Mouse (Mus musculus) lung, embryonic 15.5 days (tissue): ENCODE data around the gene Miga2. TPM values are rescaled to one million over a fixed set of nuclear protein-coding genes. Genes with fewer than 3 reads are reported as not detected.

Experiments used
- ATAC-seq: fragments of 200-750 bp; cut with Nextera tagmentation; 2 replicates; pipeline ENCODE4 v1.8.0; 2017; ENCODE audit warnings: moderate number of reproducible peaks, borderline replicate concordance; ENCODE audit not compliant: low FRiP score, low TSS enrichment; ENCODE audit errors: extremely low read depth
- H3K27ac ChIP-seq: fragments of 300-500 bp; sonication (generic); 2 replicates; pipeline ENCODE4 v1.5.1; 2015; ENCODE audit warnings: moderate library complexity, mild to moderate bottlenecking, inconsistent platforms
- H3K27me3 ChIP-seq: fragments of 300-500 bp; sonication (generic); 2 replicates; pipeline ENCODE4 v1.6.1; 2015; ENCODE audit warnings: inconsistent platforms
- H3K36me3 ChIP-seq: fragments of 300-500 bp; sonication (generic); 2 replicates; pipeline ENCODE4 v1.6.1; 2015; ENCODE audit warnings: inconsistent platforms
- H3K4me1 ChIP-seq: fragments of 300-500 bp; sonication (generic); 2 replicates; pipeline ENCODE4 v1.6.1; 2015; ENCODE audit warnings: inconsistent platforms
- H3K4me2 ChIP-seq: fragments of 300-500 bp; sonication (generic); 2 replicates; pipeline ENCODE4 v1.6.1; 2015; ENCODE audit warnings: inconsistent platforms, mild to moderate bottlenecking, moderate library complexity
- H3K4me3 ChIP-seq: fragments of 300-500 bp; sonication (generic); 2 replicates; pipeline ENCODE4 v1.5.1; 2015; ENCODE audit warnings: mild to moderate bottlenecking, inconsistent platforms
- H3K9ac ChIP-seq: fragments of 300-500 bp; sonication (generic); 2 replicates; pipeline ENCODE4 v1.6.1; 2015; ENCODE audit warnings: inconsistent platforms
- H3K9me3 ChIP-seq: fragments of 300-500 bp; sonication (generic); 2 replicates; pipeline ENCODE4 v1.6.1; 2016; ENCODE audit warnings: inconsistent platforms
- WGBS: fragments of 180-500 bp; shearing (Covaris S2); methylation state at CpG from one replicate; pipeline ENCODE4 v1.1.7; 2015; 5-methylcytosine and 5-hydroxymethylcytosine counted together
- polyA plus RNA-seq: library from polyadenylated mRNA; unstranded; fragments of >200 nt; fragmentation: Nextera tagmentation; extraction: Ambion mirVana; gene quantifications from 2 replicates; pipeline ENCODE4 v1.2.1, GENCODE M21; 2015

The Miga2 gene
- polyA plus RNA-seq, 1 experiment from 2014 or later, result 24.2 TPM

DNA sequence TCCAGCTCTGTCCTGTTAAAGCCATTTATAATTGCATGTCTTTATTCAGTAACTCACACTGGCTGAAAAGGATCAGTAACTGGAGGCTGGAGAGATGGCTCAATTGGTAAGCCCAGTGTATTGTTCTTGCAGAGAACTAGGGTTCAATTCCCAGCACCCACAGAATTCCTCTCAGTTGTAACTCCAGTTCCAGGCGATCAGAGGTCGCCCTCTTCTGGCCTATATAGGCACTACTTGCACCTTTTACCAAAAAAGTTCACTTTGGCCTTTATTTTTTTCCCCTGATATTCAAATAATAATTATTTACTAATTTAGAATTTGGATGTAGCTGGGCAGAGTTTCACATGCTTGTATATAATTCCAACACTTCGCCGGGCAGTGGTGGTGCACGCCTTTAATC lies 1.2 kb upstream of the Miga2 start:
- WGBS, result 74% methylated on average over 5 of the region's 5 CpGs
- no peak for ATAC-seq

GRCm38 (mm10) chr2:30365281-30366069 lies 1.4 kb downstream of the Miga2 start:
- H3K27ac ChIP-seq, result no peak overlapping the region; the same call in 1 of the 2 replicates
- peaks cover 27% of the 10 kb centered on the region for H3K36me3 ChIP-seq
- peaks cover 22% of the 10 kb centered on the region for H3K4me1 ChIP-seq
- no peak for ATAC-seq
- H3K4me2 ChIP-seq, result peak overlapping the region; percentile 85
- peak overlapping the region; percentile 89 for H3K9ac ChIP-seq
- no peaks in the 10 kb centered on the region for H3K9me3 ChIP-seq
- H3K4me3 ChIP-seq, result peak overlapping the region; percentile 88
- H3K27me3 ChIP-seq, result no peaks in the 10 kb centered on the region
- 88% methylated on average over 2 of the region's 2 CpGs for WGBS

More for the DNA sequence above, 1.2 kb upstream of the Miga2 start:
- H3K9ac ChIP-seq, result no peak overlapping the region
- peaks cover 36% of the 10 kb centered on the region for H3K4me1 ChIP-seq
- H3K27ac ChIP-seq, result no peak overlapping the region
- H3K4me2 ChIP-seq, result no peak overlapping the region
- H3K36me3 ChIP-seq, result peaks cover 2% of the 10 kb centered on the region
- no peaks in the 10 kb centered on the region for H3K9me3 ChIP-seq
- H3K27me3 ChIP-seq, result no peaks in the 10 kb centered on the region
- H3K4me3 ChIP-seq, result no peak overlapping the region

DNA sequence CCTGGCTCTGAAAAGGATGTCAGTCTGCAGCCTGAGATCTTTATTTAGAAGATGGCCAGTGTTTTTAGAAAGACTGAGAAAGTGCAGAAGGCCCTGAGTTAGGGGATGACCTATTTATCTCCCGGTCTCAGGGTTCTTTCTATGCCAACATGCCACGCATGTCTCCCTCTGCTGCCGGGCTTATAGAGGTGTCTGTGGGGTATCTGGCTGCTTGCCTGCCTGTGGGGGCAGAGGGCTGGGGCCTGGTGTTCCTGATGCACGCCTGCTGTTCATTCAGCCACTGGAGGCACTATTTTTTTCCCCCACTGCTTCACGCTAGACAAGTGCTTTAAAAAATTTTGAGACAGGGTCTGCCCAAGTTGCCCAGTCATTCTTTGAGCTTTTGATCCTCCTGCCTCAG lies 2.2 kb downstream of the Miga2 start:
- Histone ChIP-seq H3K27ac (no peak overlapping the region; the same call in 1 of the 2 replicates), H3K4me2 (no peak overlapping the region), H3K27me3 (no peaks in the 10 kb centered on the region), H3K36me3 (peaks cover 34% of the 10 kb centered on the region), H3K9ac (no peak overlapping the region), H3K9me3 (no peaks in the 10 kb centered on the region), H3K4me1 (peaks cover 22% of the 10 kb centered on the region), H3K4me3 (no peak overlapping the region)
- no peak for ATAC-seq
- 36% methylated on average over 5 of the region's 5 CpGs for WGBS

GRCm38 (mm10) chr2:30371544-30371943 lies 7.5 kb downstream of the Miga2 start:
- Histone ChIP-seq H3K27me3 (no peaks in the 10 kb centered on the region), H3K4me3 (no peak overlapping the region), H3K4me1 (0 out of 2 replicates have a peak, but pooled peaks cover under 1% of the 10 kb centered on the region), H3K36me3 (peaks cover 74% of the 10 kb centered on the region), H3K9ac (no peak overlapping the region), H3K27ac (no peak overlapping the region), H3K9me3 (no peaks in the 10 kb centered on the region), H3K4me2 (no peak overlapping the region)
- WGBS, result 89% methylated on average over 8 of the region's 8 CpGs
- ATAC-seq, result no peak

DNA sequence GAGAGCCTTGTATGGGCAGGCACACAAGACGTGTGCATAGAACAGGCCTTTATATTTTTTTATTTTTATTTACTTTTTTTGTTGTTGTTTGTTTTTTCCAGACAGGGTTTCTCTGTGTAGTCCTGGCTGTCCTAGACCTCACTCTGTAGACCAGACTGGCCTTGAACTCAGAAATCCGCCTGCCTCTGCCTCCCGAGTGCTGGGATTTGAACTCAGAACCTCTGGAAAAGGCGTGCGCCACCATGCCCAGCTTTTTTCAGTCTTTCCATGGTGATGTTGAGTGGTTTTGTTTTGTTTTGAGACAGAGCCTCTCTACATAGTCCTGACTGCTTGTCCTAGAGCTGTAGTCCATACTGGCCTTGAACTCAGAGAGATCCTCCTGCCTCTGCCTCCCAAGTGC lies 8.7 kb downstream of the Miga2 start:
- Histone ChIP-seq H3K27ac (no peak overlapping the region), H3K9me3 (no peaks in the 10 kb centered on the region), H3K4me2 (no peak overlapping the region), H3K27me3 (no peaks in the 10 kb centered on the region), H3K4me3 (no peak overlapping the region), H3K9ac (no peak overlapping the region), H3K36me3 (peaks cover 83% of the 10 kb centered on the region), H3K4me1 (no peaks in the 10 kb centered on the region)
- ATAC-seq, result no peak
- WGBS, result 96% methylated on average over 5 of the region's 5 CpGs

- 90% methylated on average over 10 of the region's 10 CpGs for WGBS
These were observed 11.9 kb downstream of the Miga2 start for GRCm38 (mm10) chr2:30375893-30376292.

GRCm38 (mm10) chr2:30377721-30378120 lies 13.7 kb downstream of the Miga2 start:
- Histone ChIP-seq H3K36me3 (peaks cover 69% of the 10 kb centered on the region), H3K9me3 (no peaks in the 10 kb centered on the region), H3K27ac (no peak overlapping the region), H3K9ac (no peak overlapping the region), H3K4me2 (no peak overlapping the region), H3K4me1 (no peaks in the 10 kb centered on the region), H3K4me3 (no peak overlapping the region), H3K27me3 (no peaks in the 10 kb centered on the region)
- 88% methylated on average over 5 of the region's 5 CpGs for WGBS
- ATAC-seq, result no peak

More at GRCm38 (mm10) chr2:30375893-30376292, 11.9 kb downstream of the Miga2 start:
- Histone ChIP-seq H3K4me2 (no peak overlapping the region), H3K4me3 (no peak overlapping the region), H3K27me3 (no peaks in the 10 kb centered on the region), H3K36me3 (peaks cover 70% of the 10 kb centered on the region), H3K27ac (no peak overlapping the region), H3K9ac (no peak overlapping the region), H3K4me1 (no peaks in the 10 kb centered on the region), H3K9me3 (no peaks in the 10 kb centered on the region)
- ATAC-seq, result no peak

- H3K4me2 ChIP-seq, result no peak overlapping the region
- no peaks in the 10 kb centered on the region for H3K9me3 ChIP-seq
- no peak overlapping the region for H3K27ac ChIP-seq
- no peak overlapping the region for H3K9ac ChIP-seq
- H3K27me3 ChIP-seq, result no peaks in the 10 kb centered on the region
- H3K36me3 ChIP-seq, result peaks cover 65% of the 10 kb centered on the region
- no peaks in the 10 kb centered on the region for H3K4me1 ChIP-seq
- WGBS, result 60% methylated on average over 7 of the region's 7 CpGs
- no peak; the same call in 1 of the 2 replicates for ATAC-seq
- H3K4me3 ChIP-seq, result no peak overlapping the region
These were observed 15.3 kb downstream of the Miga2 start for GRCm38 (mm10) chr2:30379307-30379706.

GRCm38 (mm10) chr2:30380564-30381376 lies 16.7 kb downstream of the Miga2 start:
- H3K27me3 ChIP-seq, result no peaks in the 10 kb centered on the region
- WGBS, result 83% methylated on average over 10 of the region's 10 CpGs
- no peak overlapping the region for H3K9ac ChIP-seq
- H3K4me1 ChIP-seq, result no peaks in the 10 kb centered on the region
- no peak for ATAC-seq
- no peak overlapping the region for H3K4me3 ChIP-seq
- H3K9me3 ChIP-seq, result no peaks in the 10 kb centered on the region
- no peak overlapping the region for H3K4me2 ChIP-seq
- no peak overlapping the region for H3K27ac ChIP-seq
- peaks cover 65% of the 10 kb centered on the region for H3K36me3 ChIP-seq

GRCm38 (mm10) chr2:30381377-30381725 lies 17.3 kb downstream of the Miga2 start:
- peaks cover 60% of the 10 kb centered on the region for H3K36me3 ChIP-seq
- H3K4me3 ChIP-seq, result no peak overlapping the region
- H3K27ac ChIP-seq, result no peak overlapping the region
- no peak overlapping the region for H3K4me2 ChIP-seq
- no peaks in the 10 kb centered on the region for H3K4me1 ChIP-seq
- no peak overlapping the region for H3K9ac ChIP-seq
- H3K9me3 ChIP-seq, result no peaks in the 10 kb centered on the region
- H3K27me3 ChIP-seq, result no peaks in the 10 kb centered on the region
- whole genome bisulfite sequencing, result 97% methylated on average over 4 of the region's 4 CpGs
- no peak for ATAC-seq

DNA sequence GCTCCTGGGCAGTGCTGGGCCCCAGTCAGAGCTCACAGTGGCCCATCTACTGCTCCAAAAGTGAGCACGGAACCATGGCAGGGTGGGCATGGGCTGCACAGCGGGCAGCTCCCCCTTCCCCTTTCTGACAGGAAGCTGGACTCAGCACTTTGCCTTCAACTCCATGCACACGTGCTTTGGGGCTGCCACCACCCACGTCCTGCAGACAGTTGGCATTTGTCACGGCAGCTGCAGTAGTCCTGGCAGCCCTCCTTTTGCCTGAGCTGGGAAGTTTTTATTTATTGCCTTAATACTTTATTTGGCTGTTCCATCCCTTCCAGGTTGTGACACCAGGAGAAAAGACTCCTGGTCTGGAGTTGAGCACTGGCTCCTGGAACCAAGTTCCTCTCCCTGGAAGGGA lies 20.8 kb downstream of the Miga2 start:
- Histone ChIP-seq H3K36me3 (peaks cover 34% of the 10 kb centered on the region), H3K9me3 (no peaks in the 10 kb centered on the region), H3K27ac (no peak overlapping the region), H3K9ac (no peak overlapping the region), H3K4me3 (no peak overlapping the region), H3K27me3 (no peaks in the 10 kb centered on the region), H3K4me1 (no peaks in the 10 kb centered on the region), H3K4me2 (no peak overlapping the region)
- no peak for ATAC-seq
- 70% methylated on average over 5 of the region's 5 CpGs for WGBS

DNA sequence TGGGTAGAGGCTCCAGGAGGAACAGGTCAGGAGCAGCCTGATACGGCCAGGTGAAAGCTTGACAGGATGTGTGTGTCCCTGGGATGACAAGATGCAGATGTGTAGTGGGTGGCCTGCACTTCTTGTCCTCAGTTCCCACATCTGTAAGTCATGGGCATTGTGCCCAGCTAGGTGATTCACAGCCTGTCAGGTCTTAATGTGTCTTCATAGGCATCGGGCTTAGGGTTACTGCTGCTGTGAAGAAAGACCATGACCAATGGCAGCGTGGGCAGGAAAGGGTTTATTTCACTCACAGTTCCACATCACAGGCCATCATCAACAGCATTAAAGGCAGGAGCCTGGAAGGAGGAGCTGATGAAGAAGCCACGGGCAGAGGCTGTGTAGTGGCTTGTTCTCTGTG lies 21.6 kb downstream of the Miga2 start:
- 82% methylated on average over 4 of the region's 4 CpGs for WGBS
- Histone ChIP-seq H3K4me1 (no peaks in the 10 kb centered on the region), H3K27ac (no peak overlapping the region), H3K9me3 (no peaks in the 10 kb centered on the region), H3K4me2 (no peak overlapping the region), H3K4me3 (no peak overlapping the region), H3K9ac (no peak overlapping the region), H3K36me3 (peaks cover 34% of the 10 kb centered on the region), H3K27me3 (no peaks in the 10 kb centered on the region)
- no peak for ATAC-seq
